Mouse (Mus musculus): ENCODE measurements around the gene Arhgap28. TPM values are rescaled to one million over a fixed set of nuclear protein-coding genes. Genes with fewer than 3 reads are reported as not detected.

The Arhgap28 gene
- polyA plus RNA-seq, 1 experiment from 2014 or later = 15.7 TPM

DNA sequence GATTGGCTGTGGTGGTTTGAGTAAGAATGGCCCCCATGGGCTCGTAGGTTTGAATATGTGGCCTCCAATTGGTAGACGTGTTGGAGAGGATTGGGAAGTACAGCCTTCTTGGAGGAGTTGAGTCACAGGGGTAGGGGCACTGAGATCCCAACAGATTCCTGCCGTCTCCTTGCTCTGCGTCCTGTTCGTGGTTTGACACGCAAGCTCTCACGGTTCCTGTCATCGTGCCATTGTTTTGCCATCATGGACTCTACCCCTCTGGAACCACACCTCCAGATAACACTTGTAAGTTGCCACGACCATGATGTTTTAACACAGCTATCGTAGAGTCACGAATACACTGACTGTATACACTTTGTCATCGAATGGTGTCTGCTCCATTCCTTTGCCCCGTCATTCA, 165.0 kb downstream of the Arhgap28 start:
- Histone ChIP-seq H3K4me1 (ENCODE audit: control insufficient read depth in 2 of 2, insufficient read depth in 2 of 2, low read length in 2 of 2) (no peaks in the 10 kb centered on the region), H3K36me3 (ENCODE audit: control insufficient read depth, insufficient read depth, low read length) (peaks cover 3% of the 10 kb centered on the region; the same call in 1 of the 2 replicates), H3K27ac (replicated peaks in 1 of 2; ENCODE audit: control insufficient read depth in 1 of 2, insufficient read depth in 1 of 2, low read depth in 2 of 2, low read length in 2 of 2) (no peak overlapping the region), H3K4me3 (ENCODE audit: control insufficient read depth in 1 of 2, insufficient read depth in 1 of 2, low read depth in 1 of 2, low read length in 2 of 2) (no peak overlapping the region), H3K27me3 (ENCODE audit: control insufficient read depth, insufficient read depth, low read length) (no peaks in the 10 kb centered on the region), H3K9ac (ENCODE audit: low read length) (no peak overlapping the region), H3K9me3 (ENCODE audit: control insufficient read depth, low read length) (0 out of 2 replicates have a peak, but pooled peaks cover 3% of the 10 kb centered on the region), H3K4me2 (ENCODE audit: low read length) (no peak overlapping the region)
- 81% methylated on average over 13 of the region's 13 CpGs for WGBS
- ATAC-seq (ENCODE audit: insufficient number of reproducible peaks, insufficient read depth, low FRiP score, low read depth) = no peak

DNA sequence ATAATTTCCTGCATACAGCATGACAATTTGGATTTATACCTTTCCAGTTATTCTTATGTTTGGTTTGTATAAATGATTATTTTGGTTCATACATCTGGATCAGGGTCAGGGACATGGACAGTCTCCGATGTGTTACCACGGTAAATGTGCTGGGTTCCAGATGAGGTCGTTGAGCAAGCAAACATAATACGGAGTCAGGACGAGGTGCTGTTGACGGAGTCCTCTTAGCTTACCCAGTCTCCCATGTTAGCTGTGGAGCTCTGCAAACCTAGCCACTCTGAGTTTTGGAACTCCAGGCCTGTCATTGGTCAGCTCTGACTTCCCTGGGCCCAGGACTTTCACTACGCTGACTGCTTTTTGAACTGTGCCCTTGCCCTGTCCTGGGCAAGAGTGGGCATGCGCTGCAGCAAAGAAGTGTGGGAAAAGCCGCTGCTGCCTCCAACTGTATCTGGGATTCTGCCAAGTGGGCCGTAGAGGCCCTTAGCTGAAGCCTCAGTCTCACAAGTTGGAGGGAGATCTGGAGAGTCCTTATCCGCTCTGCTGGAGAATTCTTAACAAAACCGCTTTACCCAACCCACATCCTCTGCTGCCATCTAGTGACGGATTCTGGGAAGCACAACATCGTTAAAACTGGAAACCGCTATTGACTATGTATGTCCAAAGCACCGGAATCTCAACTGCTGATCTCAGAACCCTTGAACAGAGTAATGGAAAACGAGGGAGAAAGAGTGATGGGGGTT, 166.4 kb downstream of the Arhgap28 start:
- 0 out of 2 replicates have a peak, but pooled peaks cover 3% of the 10 kb centered on the region for H3K9me3 ChIP-seq (ENCODE audit: control insufficient read depth, low read length)
- ATAC-seq (ENCODE audit: insufficient number of reproducible peaks, insufficient read depth, low FRiP score, low read depth) = no peak
- H3K9ac ChIP-seq (ENCODE audit: low read length) = no peak overlapping the region
- H3K4me3 ChIP-seq (ENCODE audit: control insufficient read depth in 1 of 2, insufficient read depth in 1 of 2, low read depth in 1 of 2, low read length in 2 of 2) = no peak overlapping the region
- 61% methylated on average over 17 of the region's 17 CpGs for WGBS
- no peak overlapping the region for H3K27ac ChIP-seq (replicated peaks in 1 of 2; ENCODE audit: control insufficient read depth in 1 of 2, insufficient read depth in 1 of 2, low read depth in 2 of 2, low read length in 2 of 2)
- 0 out of 2 replicates have a peak overlapping the region, but pooled peaks have one; percentile 31 for H3K4me2 ChIP-seq (ENCODE audit: low read length)
- no peaks in the 10 kb centered on the region for H3K36me3 ChIP-seq (ENCODE audit: control insufficient read depth, insufficient read depth, low read length)
- no peaks in the 10 kb centered on the region for H3K27me3 ChIP-seq (ENCODE audit: control insufficient read depth, insufficient read depth, low read length)
- H3K4me1 ChIP-seq (ENCODE audit: control insufficient read depth in 2 of 2, insufficient read depth in 2 of 2, low read length in 2 of 2) = no peaks in the 10 kb centered on the region

DNA sequence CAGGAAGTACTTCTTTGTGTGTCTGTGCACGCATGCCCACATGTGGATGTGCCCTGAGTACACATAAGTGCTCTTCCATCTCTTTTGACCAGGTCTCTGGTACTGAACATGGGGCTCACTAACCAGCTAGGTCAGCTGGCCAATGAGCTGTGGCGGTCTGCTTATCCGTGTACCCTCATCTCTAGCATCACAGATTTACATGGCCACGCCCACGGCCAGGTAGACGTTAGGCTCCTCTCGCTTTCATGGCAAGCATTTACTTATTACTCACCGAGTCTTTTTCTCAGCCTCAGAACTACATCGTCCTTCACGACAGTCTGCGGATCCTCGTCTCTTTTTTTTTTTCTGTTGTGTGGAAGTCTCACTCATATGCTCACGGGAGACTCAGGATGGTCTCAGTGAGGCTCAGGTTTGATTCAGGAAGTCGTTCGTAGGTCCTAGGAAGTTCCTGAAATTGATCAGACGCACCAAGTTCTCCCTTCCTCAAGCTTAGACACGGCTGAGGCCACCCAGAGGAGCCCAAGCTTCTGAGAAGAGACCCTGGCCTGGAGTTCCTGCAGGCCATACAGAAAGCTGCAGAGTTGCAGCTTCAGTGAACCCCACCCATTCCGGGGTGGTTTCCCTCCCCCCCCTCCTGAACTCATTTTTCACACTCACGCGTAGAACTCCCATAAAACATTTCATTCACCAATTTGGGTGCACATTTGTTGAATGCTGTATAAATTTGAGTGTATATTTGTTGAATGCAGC, 167.6 kb downstream of the Arhgap28 start:
- Histone ChIP-seq H3K27me3 (ENCODE audit: control insufficient read depth, insufficient read depth, low read length) (no peaks in the 10 kb centered on the region), H3K4me3 (ENCODE audit: control insufficient read depth in 1 of 2, insufficient read depth in 1 of 2, low read depth in 1 of 2, low read length in 2 of 2) (no peak overlapping the region), H3K36me3 (ENCODE audit: control insufficient read depth, insufficient read depth, low read length) (no peaks in the 10 kb centered on the region), H3K27ac (replicated peaks in 1 of 2; ENCODE audit: control insufficient read depth in 1 of 2, insufficient read depth in 1 of 2, low read depth in 2 of 2, low read length in 2 of 2) (no peak overlapping the region), H3K9ac (ENCODE audit: low read length) (no peak overlapping the region), H3K9me3 (ENCODE audit: control insufficient read depth, low read length) (0 out of 2 replicates have a peak, but pooled peaks cover 3% of the 10 kb centered on the region), H3K4me2 (ENCODE audit: low read length) (no peak overlapping the region), H3K4me1 (ENCODE audit: control insufficient read depth in 2 of 2, insufficient read depth in 2 of 2, low read length in 2 of 2) (no peaks in the 10 kb centered on the region)
- no peak for ATAC-seq (ENCODE audit: insufficient number of reproducible peaks, insufficient read depth, low FRiP score, low read depth)
- 89% methylated on average over 20 of the region's 20 CpGs for WGBS

DNA sequence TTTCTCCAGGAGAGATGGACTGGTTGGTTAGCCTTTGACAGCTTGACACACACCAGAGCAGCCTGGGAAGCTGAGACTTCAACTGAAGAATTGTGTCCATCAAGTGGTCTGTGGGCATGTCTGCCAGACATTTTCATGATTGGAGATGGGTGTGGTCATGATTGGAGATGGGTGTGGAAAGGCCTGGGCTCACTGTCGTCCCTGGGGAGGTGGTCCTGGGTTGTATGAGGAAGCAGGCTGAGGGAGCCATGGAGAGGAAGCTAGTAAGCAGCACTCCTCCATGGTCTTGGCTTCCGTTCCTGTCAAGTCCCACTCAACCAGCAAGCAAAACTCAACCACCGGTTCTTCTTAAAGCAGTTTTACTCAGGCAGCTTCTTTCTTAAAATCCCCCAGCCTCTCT, 176.5 kb downstream of the Arhgap28 start:
- 87% methylated on average over 3 of the region's 3 CpGs for WGBS

DNA sequence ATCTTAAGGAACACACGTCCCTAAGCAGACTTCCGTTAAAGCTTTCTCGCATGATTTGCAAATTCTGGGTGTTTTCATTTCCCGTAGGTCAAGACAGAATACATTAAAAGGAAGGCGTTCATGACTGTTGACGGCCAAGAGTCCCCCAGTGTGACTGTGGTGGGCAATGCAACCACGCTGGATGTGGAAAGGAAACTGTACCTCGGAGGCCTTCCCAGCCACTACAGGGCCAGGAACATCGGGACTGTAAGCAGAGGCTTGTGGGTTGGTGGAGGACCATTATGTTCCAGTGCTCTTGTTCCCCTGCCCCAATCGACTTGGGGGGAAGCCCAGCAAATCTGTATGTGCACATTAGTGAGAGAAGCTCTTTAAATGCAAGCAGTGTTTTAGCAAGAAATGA, 187.0 kb downstream of the Arhgap28 start:
- no peaks in the 10 kb centered on the region for H3K4me1 ChIP-seq (ENCODE audit: control insufficient read depth in 2 of 2, insufficient read depth in 2 of 2, low read length in 2 of 2)
- no peak for ATAC-seq (ENCODE audit: insufficient number of reproducible peaks, insufficient read depth, low FRiP score, low read depth)
- 90% methylated on average over 10 of the region's 10 CpGs for WGBS
- no peak overlapping the region for H3K4me2 ChIP-seq (ENCODE audit: low read length)
- H3K9me3 ChIP-seq (ENCODE audit: control insufficient read depth, low read length) = no peaks in the 10 kb centered on the region
- no peak overlapping the region for H3K4me3 ChIP-seq (ENCODE audit: control insufficient read depth in 1 of 2, insufficient read depth in 1 of 2, low read depth in 1 of 2, low read length in 2 of 2)
- H3K27ac ChIP-seq (replicated peaks in 1 of 2; ENCODE audit: control insufficient read depth in 1 of 2, insufficient read depth in 1 of 2, low read depth in 2 of 2, low read length in 2 of 2) = no peak overlapping the region
- no peaks in the 10 kb centered on the region for H3K36me3 ChIP-seq (ENCODE audit: control insufficient read depth, insufficient read depth, low read length)
- H3K9ac ChIP-seq (ENCODE audit: low read length) = no peak overlapping the region
- no peaks in the 10 kb centered on the region for H3K27me3 ChIP-seq (ENCODE audit: control insufficient read depth, insufficient read depth, low read length)

More for the DNA sequence above, 176.5 kb downstream of the Arhgap28 start:
- Histone ChIP-seq H3K27ac (replicated peaks in 1 of 2; ENCODE audit: control insufficient read depth in 1 of 2, insufficient read depth in 1 of 2, low read depth in 2 of 2, low read length in 2 of 2) (no peak overlapping the region), H3K27me3 (ENCODE audit: control insufficient read depth, insufficient read depth, low read length) (no peaks in the 10 kb centered on the region), H3K4me3 (ENCODE audit: control insufficient read depth in 1 of 2, insufficient read depth in 1 of 2, low read depth in 1 of 2, low read length in 2 of 2) (no peak overlapping the region), H3K4me1 (ENCODE audit: control insufficient read depth in 2 of 2, insufficient read depth in 2 of 2, low read length in 2 of 2) (no peaks in the 10 kb centered on the region), H3K36me3 (ENCODE audit: control insufficient read depth, insufficient read depth, low read length) (no peaks in the 10 kb centered on the region), H3K9ac (ENCODE audit: low read length) (no peak overlapping the region), H3K9me3 (ENCODE audit: control insufficient read depth, low read length) (0 out of 2 replicates have a peak, but pooled peaks cover 4% of the 10 kb centered on the region), H3K4me2 (ENCODE audit: low read length) (no peak overlapping the region)
- ATAC-seq (ENCODE audit: insufficient number of reproducible peaks, insufficient read depth, low FRiP score, low read depth) = no peak

DNA sequence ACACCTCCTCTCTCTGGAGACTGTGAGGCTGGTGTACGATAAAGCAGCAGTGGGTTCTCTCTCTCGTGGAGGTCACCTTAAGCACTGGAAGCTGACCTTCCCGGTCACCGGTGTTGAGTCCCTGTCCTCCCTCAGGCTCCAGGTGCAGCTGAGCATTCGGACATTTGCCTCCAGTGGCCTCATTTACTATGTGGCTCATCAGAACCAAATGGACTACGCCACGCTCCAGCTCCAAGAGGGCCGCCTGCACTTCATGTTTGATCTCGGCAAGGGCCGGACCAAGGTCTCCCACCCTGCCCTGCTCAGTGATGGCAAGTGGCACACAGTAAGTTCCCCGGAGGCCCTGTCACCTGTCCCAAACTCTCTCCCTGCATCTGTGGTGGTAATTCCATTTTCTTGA, 188.2 kb downstream of the Arhgap28 start:
- H3K36me3 ChIP-seq (ENCODE audit: control insufficient read depth, insufficient read depth, low read length) = no peaks in the 10 kb centered on the region
- no peaks in the 10 kb centered on the region for H3K4me1 ChIP-seq (ENCODE audit: control insufficient read depth in 2 of 2, insufficient read depth in 2 of 2, low read length in 2 of 2)
- 87% methylated on average over 11 of the region's 11 CpGs for WGBS
- H3K9ac ChIP-seq (ENCODE audit: low read length) = no peak overlapping the region
- H3K27ac ChIP-seq (replicated peaks in 1 of 2; ENCODE audit: control insufficient read depth in 1 of 2, insufficient read depth in 1 of 2, low read depth in 2 of 2, low read length in 2 of 2) = no peak overlapping the region
- no peaks in the 10 kb centered on the region for H3K9me3 ChIP-seq (ENCODE audit: control insufficient read depth, low read length)
- no peak for ATAC-seq (ENCODE audit: insufficient number of reproducible peaks, insufficient read depth, low FRiP score, low read depth)
- no peak overlapping the region for H3K4me2 ChIP-seq (ENCODE audit: low read length)
- no peak overlapping the region for H3K4me3 ChIP-seq (ENCODE audit: control insufficient read depth in 1 of 2, insufficient read depth in 1 of 2, low read depth in 1 of 2, low read length in 2 of 2)
- no peaks in the 10 kb centered on the region for H3K27me3 ChIP-seq (ENCODE audit: control insufficient read depth, insufficient read depth, low read length)

DNA sequence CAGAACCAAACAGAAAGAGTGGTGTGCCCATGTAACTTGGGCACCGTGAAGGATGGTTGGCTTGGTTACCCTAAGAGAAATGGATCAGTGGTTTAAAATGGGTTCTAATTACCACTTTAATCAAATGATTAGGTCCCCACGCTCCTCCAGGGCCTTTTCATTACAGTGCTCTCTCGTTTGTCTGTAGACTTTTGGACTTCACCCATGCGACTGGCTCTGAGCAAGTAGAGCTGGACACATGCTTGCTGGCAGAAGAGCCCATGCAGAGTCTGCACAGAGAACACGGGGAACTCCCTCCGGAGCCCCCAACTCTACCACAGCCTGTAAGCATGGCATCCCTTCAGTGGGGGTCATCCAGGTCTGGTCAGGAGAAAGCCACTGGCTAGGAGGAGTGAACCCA, 190.3 kb downstream of the Arhgap28 start:
- no peaks in the 10 kb centered on the region for H3K27me3 ChIP-seq (ENCODE audit: control insufficient read depth, insufficient read depth, low read length)
- no peaks in the 10 kb centered on the region for H3K4me1 ChIP-seq (ENCODE audit: control insufficient read depth in 2 of 2, insufficient read depth in 2 of 2, low read length in 2 of 2)
- no peaks in the 10 kb centered on the region for H3K9me3 ChIP-seq (ENCODE audit: control insufficient read depth, low read length)
- 81% methylated on average over 6 of the region's 6 CpGs for WGBS
- ATAC-seq (ENCODE audit: insufficient number of reproducible peaks, insufficient read depth, low FRiP score, low read depth) = no peak
- H3K4me3 ChIP-seq (ENCODE audit: control insufficient read depth in 1 of 2, insufficient read depth in 1 of 2, low read depth in 1 of 2, low read length in 2 of 2) = no peak overlapping the region
- no peak overlapping the region for H3K27ac ChIP-seq (replicated peaks in 1 of 2; ENCODE audit: control insufficient read depth in 1 of 2, insufficient read depth in 1 of 2, low read depth in 2 of 2, low read length in 2 of 2)
- no peak overlapping the region for H3K9ac ChIP-seq (ENCODE audit: low read length)
- no peaks in the 10 kb centered on the region for H3K36me3 ChIP-seq (ENCODE audit: control insufficient read depth, insufficient read depth, low read length)
- no peak overlapping the region for H3K4me2 ChIP-seq (ENCODE audit: low read length)
